Mouse (Mus musculus) bone marrow, adult 2 months (tissue): ENCODE measurements around the gene Rpgrip1. TPM values are rescaled to one million over a fixed set of nuclear protein-coding genes. Genes with fewer than 3 reads are reported as not detected.

Experiments used
- H3K27ac ChIP-seq: fragments of 200-500 bp; 2 replicates; pipeline ENCODE4 v1.5.1; 2012; ENCODE audit warnings: low read depth, mild to moderate bottlenecking, control low read depth, inconsistent platforms, low read length; ENCODE audit not compliant: control insufficient read depth, poor library complexity, insufficient read depth
- H3K4me1 ChIP-seq: fragments of 200-500 bp; 2 replicates; pipeline ENCODE4 v1.6.1; 2011; ENCODE audit warnings: low read length; ENCODE audit not compliant: control insufficient read depth, insufficient read depth
- H3K4me3 ChIP-seq: fragments of 200-500 bp; replicated peaks from 2 replicates; pipeline ENCODE3; 2011; ENCODE audit warnings: mild to moderate bottlenecking, low read depth, low read length, control low read depth; ENCODE audit not compliant: control insufficient read depth
- CTCF ChIP-seq: fragments of 200-500 bp; IDR thresholded peaks from 2 replicates; pipeline ENCODE4 v1.5.1; 2011; ENCODE audit warnings: low read length, control low read depth; ENCODE audit not compliant: control insufficient read depth, insufficient read depth
- POLR2A ChIP-seq: fragments of 200-500 bp; IDR thresholded peaks from 2 replicates; pipeline ENCODE4 v1.6.1; 2011; ENCODE audit warnings: low read depth, mild to moderate bottlenecking, control low read depth, low read length, borderline replicate concordance; ENCODE audit not compliant: control insufficient read depth
- WGBS: fragments of 180-500 bp; shearing (Covaris S2); methylation state at CpG from one replicate; pipeline ENCODE4 v1.1.7; 2018; 5-methylcytosine and 5-hydroxymethylcytosine counted together
- polyA plus RNA-seq: library from polyadenylated mRNA; stranded (reverse); fragments of >200 nt; gene quantifications from 2 replicates; pipeline ENCODE4 v1.2.4, GENCODE M21; 2011; ENCODE audit warnings: low replicate concordance; ENCODE audit not compliant: missing spikeins, insufficient read depth, insufficient read length

The Rpgrip1 gene
- polyA plus RNA-seq, 1 experiment, result 668 TPM

- no peak overlapping the region for H3K4me3 ChIP-seq
- no peak overlapping the region for H3K27ac ChIP-seq
- peaks cover 3% of the 10 kb centered on the region; the same call in 1 of the 2 replicates for H3K4me1 ChIP-seq
- 76% methylated on average over 2 of the region's 2 CpGs for WGBS
- TF ChIP-seq POLR2A, result no peak
- no peak for TF ChIP-seq CTCF
Observed at GRCm38 (mm10) chr14:52099563-52099962, 10.9 kb upstream of the Rpgrip1 start.

- H3K4me3 ChIP-seq, result peak overlapping the region; percentile 14
- H3K4me1 ChIP-seq, result peaks cover 3% of the 10 kb centered on the region; the same call in 1 of the 2 replicates
- no peak for TF ChIP-seq POLR2A
- no peak for TF ChIP-seq CTCF
- WGBS, result 16% methylated on average over 5 of the region's 5 CpGs
- H3K27ac ChIP-seq, result no peak overlapping the region
Observed at GRCm38 (mm10) chr14:52100170-52100960, 10.1 kb upstream of the Rpgrip1 start.

GRCm38 (mm10) chr14:52101285-52102157 lies 9.0 kb upstream of the Rpgrip1 start:
- Histone ChIP-seq H3K4me1 (peaks cover 3% of the 10 kb centered on the region; the same call in 1 of the 2 replicates), H3K27ac (no peak overlapping the region), H3K4me3 (no peak overlapping the region)
- WGBS, result 0% methylated on average over 1 of the region's 1 CpGs
- TF ChIP-seq POLR2A, result no peak
- TF ChIP-seq CTCF, result no peak

- TF ChIP-seq CTCF (no peak), POLR2A (no peak)
- H3K4me3 ChIP-seq, result peak overlapping the region; percentile 95
- peak overlapping the region; percentile 94 for H3K27ac ChIP-seq
- H3K4me1 ChIP-seq, result peaks cover 3% of the 10 kb centered on the region; the same call in 1 of the 2 replicates
- WGBS, result under 1% methylated on average over 30 of the region's 30 CpGs
Observed at GRCm38 (mm10) chr14:52103474-52103855, 7.0 kb upstream of the Rpgrip1 start.

GRCm38 (mm10) chr14:52103856-52104676 lies 6.4 kb upstream of the Rpgrip1 start, which contains the start of gene Hnrnpc:
TSS of gene Hnrnpc (minus strand) at chr14:52104028.
- under 1% methylated on average over 50 of the region's 50 CpGs for WGBS
- Histone ChIP-seq H3K4me1 (peaks cover 3% of the 10 kb centered on the region; the same call in 1 of the 2 replicates), H3K4me3 (peak within 1 kb of the TSS; percentile 95), H3K27ac (peak within 1 kb of the TSS; percentile 94)
- TF ChIP-seq POLR2A, result peak; percentile 99
- no peak for TF ChIP-seq CTCF

GRCm38 (mm10) chr14:52104677-52105285 lies 5.7 kb upstream of the Rpgrip1 start:
- Histone ChIP-seq H3K4me3 (peak overlapping the region; percentile 19), H3K4me1 (peaks cover 3% of the 10 kb centered on the region; the same call in 1 of the 2 replicates), H3K27ac (peak overlapping the region; percentile 81)
- 43% methylated on average over 7 of the region's 7 CpGs for WGBS
- TF ChIP-seq CTCF, result no peak

- Histone ChIP-seq H3K27ac (no peak overlapping the region), H3K4me1 (peaks cover 3% of the 10 kb centered on the region; the same call in 1 of the 2 replicates), H3K4me3 (no peak overlapping the region)
- WGBS, result 77% methylated on average over 2 of the region's 2 CpGs
- no peak for TF ChIP-seq CTCF
Observed at GRCm38 (mm10) chr14:52105308-52105707, 5.2 kb upstream of the Rpgrip1 start.

- no peak overlapping the region for H3K4me3 ChIP-seq
- no peaks in the 10 kb centered on the region; the same call in 1 of the 2 replicates for H3K4me1 ChIP-seq
- H3K27ac ChIP-seq, result no peak overlapping the region
- TF ChIP-seq POLR2A (no peak), CTCF (no peak)
- WGBS, result 9% methylated on average over 10 of the region's 10 CpGs
Observed at GRCm38 (mm10) chr14:52106741-52107140, 3.8 kb upstream of the Rpgrip1 start.
